Mouse (Mus musculus): Measurements from ENCODE around the gene Bhlha9.

- TF ChIP-seq CTCF (IDR thresholded peaks at IDR 0.05; ENCODE audit: borderline replicate concordance, extremely low read depth, insufficient read depth, insufficient read length) (no peak), POLR2A (IDR thresholded peaks at IDR 0.05; ENCODE audit: borderline replicate concordance, extremely low read depth, insufficient read depth, insufficient read length, poor library complexity, severe bottlenecking) (no peak)
Measured at GRCm38 (mm10) chr11:76661790-76662468, 10.3 kb upstream of the Bhlha9 start.
